Mouse (Mus musculus): Measurements from ENCODE around the gene Olfr643. TPM values are rescaled to one million over a fixed set of nuclear protein-coding genes. Genes with fewer than 3 reads are reported as not detected.

Gene Olfr643
- polyA plus RNA-seq, 1 experiment: not detected

- H3K4me2 ChIP-seq (ENCODE audit: low read depth): no peak within 1 kb of the TSS
- H3K4me3 ChIP-seq: no peak within 1 kb of the TSS
- H3K27me3 ChIP-seq (ENCODE audit: control insufficient read depth, insufficient read depth, insufficient read length): no peaks in the 10 kb centered on the region
- no peaks in the 10 kb centered on the region for H3K79me2 ChIP-seq (ENCODE audit: control insufficient read depth, insufficient read depth)
- no peak within 1 kb of the TSS for H3ac ChIP-seq (ENCODE audit: control insufficient read depth, insufficient read length)
- TF ChIP-seq REST (IDR thresholded peaks at IDR 0.05; ENCODE audit: insufficient read depth, insufficient read length) (no peak), POLR2AphosphoS2 (IDR thresholded peaks at IDR 0.05; ENCODE audit: insufficient read length, low read depth) (no peak), MYOD1 (IDR thresholded peaks at IDR 0.05; ENCODE audit: control insufficient read depth in 1 of 3, insufficient read length in 2 of 3, low read depth in 2 of 3) (no peak), MAX (IDR thresholded peaks at IDR 0.05; ENCODE audit: low read depth) (no peak), MYOG (IDR thresholded peaks at IDR 0.05; ENCODE audit: control insufficient read depth in 1 of 3, insufficient read depth in 1 of 3, insufficient read length in 2 of 3, low read depth in 2 of 3) (no peak), POLR2A (IDR thresholded peaks at IDR 0.05; ENCODE audit: insufficient read length, low read depth) (no peak), USF1 (IDR thresholded peaks at IDR 0.05; ENCODE audit: low read depth) (no peak), TCF12 (IDR thresholded peaks at IDR 0.05; ENCODE audit: insufficient read depth, poor library complexity, severe bottlenecking) (no peak), E2F4 (IDR thresholded peaks at IDR 0.05; ENCODE audit: insufficient read depth) (no peak)
- no peaks in the 10 kb centered on the region for H3K36me3 ChIP-seq (ENCODE audit: control insufficient read depth, insufficient read depth)
Observed at GRCm38 (mm10) chr7:104143179-104143578, 6.0 kb upstream of the Olfr643 start, which contains the start of gene Ubqln3. Gene Ubqln3, minus strand, starts transcription at chr7:104143279.

GRCm38 (mm10) chr7:104129726-104130125 lies 7.5 kb downstream of the Olfr643 start, which contains the start of gene Ubqln5:
Gene Ubqln5, minus strand, starts transcription at chr7:104129826.
- no peaks in the 10 kb centered on the region for H3K27me3 ChIP-seq (ENCODE audit: control insufficient read depth, insufficient read depth, insufficient read length)
- no peak within 1 kb of the TSS for H3K4me3 ChIP-seq
- no peak for TF ChIP-seq TCF3 (IDR thresholded peaks at IDR 0.05; ENCODE audit: insufficient read length, low read depth)
- no peak for TF ChIP-seq CEBPB (IDR thresholded peaks at IDR 0.05; ENCODE audit: insufficient read depth, poor library complexity, severe bottlenecking)
- no peak for TF ChIP-seq MYOG (IDR thresholded peaks at IDR 0.05; ENCODE audit: control insufficient read depth in 1 of 3, insufficient read depth in 1 of 3, insufficient read length in 2 of 3, low read depth in 2 of 3)
- TF ChIP-seq MYOD1 (IDR thresholded peaks at IDR 0.05; ENCODE audit: control insufficient read depth in 1 of 3, insufficient read length in 2 of 3, low read depth in 2 of 3): no peak
- TF ChIP-seq POLR2A (IDR thresholded peaks at IDR 0.05; ENCODE audit: insufficient read length, low read depth): no peak
- no peak for TF ChIP-seq MAX (IDR thresholded peaks at IDR 0.05; ENCODE audit: low read depth)
- H3K4me2 ChIP-seq (ENCODE audit: low read depth): no peak within 1 kb of the TSS
- H3K36me3 ChIP-seq (ENCODE audit: control insufficient read depth, insufficient read depth): no peaks in the 10 kb centered on the region
- H3ac ChIP-seq (ENCODE audit: control insufficient read depth, insufficient read length): no peak within 1 kb of the TSS
- H3K79me2 ChIP-seq (ENCODE audit: control insufficient read depth, insufficient read depth): no peaks in the 10 kb centered on the region

GRCm38 (mm10) chr7:104104757-104104972 lies 32.5 kb downstream of the Olfr643 start, which contains the start of gene Olfr646:
Gene Olfr646, plus strand, starts transcription at chr7:104104873.
- no peak within 1 kb of the TSS for H3K4me3 ChIP-seq
- no peak within 1 kb of the TSS for H3ac ChIP-seq (ENCODE audit: control insufficient read depth, insufficient read length)
- H3K4me2 ChIP-seq (ENCODE audit: low read depth): no peak within 1 kb of the TSS
- no peaks in the 10 kb centered on the region for H3K79me2 ChIP-seq (ENCODE audit: control insufficient read depth, insufficient read depth)
- TF ChIP-seq MYOD1 (IDR thresholded peaks at IDR 0.05; ENCODE audit: control insufficient read depth in 1 of 3, insufficient read length in 2 of 3, low read depth in 2 of 3) (no peak), CEBPB (IDR thresholded peaks at IDR 0.05; ENCODE audit: insufficient read depth, poor library complexity, severe bottlenecking) (no peak), TCF3 (IDR thresholded peaks at IDR 0.05; ENCODE audit: insufficient read length, low read depth) (no peak)
- H3K36me3 ChIP-seq (ENCODE audit: control insufficient read depth, insufficient read depth): no peaks in the 10 kb centered on the region
- no peaks in the 10 kb centered on the region for H3K27me3 ChIP-seq (ENCODE audit: control insufficient read depth, insufficient read depth, insufficient read length)

GRCm38 (mm10) chr7:104103913-104104756 lies 33.1 kb downstream of the Olfr643 start:
- Histone ChIP-seq H3K36me3 (ENCODE audit: control insufficient read depth, insufficient read depth) (no peaks in the 10 kb centered on the region), H3ac (ENCODE audit: control insufficient read depth, insufficient read length) (no peak overlapping the region), H3K79me2 (ENCODE audit: control insufficient read depth, insufficient read depth) (no peaks in the 10 kb centered on the region), H3K4me2 (ENCODE audit: low read depth) (no peak overlapping the region), H3K4me3 (no peak overlapping the region), H3K27me3 (ENCODE audit: control insufficient read depth, insufficient read depth, insufficient read length) (no peaks in the 10 kb centered on the region)
- TF ChIP-seq USF1 (IDR thresholded peaks at IDR 0.05; ENCODE audit: low read depth) (no peak), E2F4 (IDR thresholded peaks at IDR 0.05; ENCODE audit: insufficient read depth) (no peak), SRF (IDR thresholded peaks at IDR 0.05; ENCODE audit: control insufficient read depth, insufficient read length, low read depth) (no peak), MAX (IDR thresholded peaks at IDR 0.05; ENCODE audit: low read depth) (no peak), CEBPB (IDR thresholded peaks at IDR 0.05; ENCODE audit: insufficient read depth, poor library complexity, severe bottlenecking) (no peak), REST (IDR thresholded peaks at IDR 0.05; ENCODE audit: insufficient read depth, insufficient read length) (no peak), POLR2A (IDR thresholded peaks at IDR 0.05; ENCODE audit: insufficient read length, low read depth) (no peak), MYOG (IDR thresholded peaks at IDR 0.05; ENCODE audit: control insufficient read depth in 1 of 3, insufficient read depth in 1 of 3, insufficient read length in 2 of 3, low read depth in 2 of 3) (no peak), TCF12 (IDR thresholded peaks at IDR 0.05; ENCODE audit: insufficient read depth, poor library complexity, severe bottlenecking) (no peak), POLR2AphosphoS2 (IDR thresholded peaks at IDR 0.05; ENCODE audit: insufficient read length, low read depth) (no peak), MYOD1 (IDR thresholded peaks at IDR 0.05; ENCODE audit: control insufficient read depth in 1 of 3, insufficient read length in 2 of 3, low read depth in 2 of 3) (no peak), TCF3 (IDR thresholded peaks at IDR 0.05; ENCODE audit: insufficient read length, low read depth) (no peak)

GRCm38 (mm10) chr7:104085365-104085764 lies 51.8 kb downstream of the Olfr643 start, which contains the start of gene Olfr645:
Gene Olfr645, minus strand, starts transcription at chr7:104085465.
- H3K4me2 ChIP-seq (ENCODE audit: low read depth): no peak within 1 kb of the TSS
- H3K4me3 ChIP-seq: no peak within 1 kb of the TSS
- TF ChIP-seq MYOG (IDR thresholded peaks at IDR 0.05; ENCODE audit: control insufficient read depth in 1 of 3, insufficient read depth in 1 of 3, insufficient read length in 2 of 3, low read depth in 2 of 3): no peak
- no peak for TF ChIP-seq MYOD1 (IDR thresholded peaks at IDR 0.05; ENCODE audit: control insufficient read depth in 1 of 3, insufficient read length in 2 of 3, low read depth in 2 of 3)
- TF ChIP-seq USF1 (IDR thresholded peaks at IDR 0.05; ENCODE audit: low read depth): no peak
- TF ChIP-seq TCF3 (IDR thresholded peaks at IDR 0.05; ENCODE audit: insufficient read length, low read depth): no peak
- no peak for TF ChIP-seq SRF (IDR thresholded peaks at IDR 0.05; ENCODE audit: control insufficient read depth, insufficient read length, low read depth)
- TF ChIP-seq TCF12 (IDR thresholded peaks at IDR 0.05; ENCODE audit: insufficient read depth, poor library complexity, severe bottlenecking): no peak
- TF ChIP-seq POLR2AphosphoS2 (IDR thresholded peaks at IDR 0.05; ENCODE audit: insufficient read length, low read depth): no peak
- no peak for TF ChIP-seq CEBPB (IDR thresholded peaks at IDR 0.05; ENCODE audit: insufficient read depth, poor library complexity, severe bottlenecking)
- TF ChIP-seq MAX (IDR thresholded peaks at IDR 0.05; ENCODE audit: low read depth): no peak
- no peak for TF ChIP-seq POLR2A (IDR thresholded peaks at IDR 0.05; ENCODE audit: insufficient read length, low read depth)
- H3K79me2 ChIP-seq (ENCODE audit: control insufficient read depth, insufficient read depth): no peaks in the 10 kb centered on the region
- H3K36me3 ChIP-seq (ENCODE audit: control insufficient read depth, insufficient read depth): no peaks in the 10 kb centered on the region
- H3K27me3 ChIP-seq (ENCODE audit: control insufficient read depth, insufficient read depth, insufficient read length): no peaks in the 10 kb centered on the region
- no peak within 1 kb of the TSS for H3ac ChIP-seq (ENCODE audit: control insufficient read depth, insufficient read length)
